Mouse (Mus musculus) ES-E14 (cell line): ENCODE results near the gene Gpr108. TPM values are rescaled to one million over a fixed set of nuclear protein-coding genes. Genes with fewer than 3 reads are reported as not detected.

ENCODE experiments used
- DNase-seq: peaks from one replicate; pipeline ENCODE4 v3.0.0-alpha.2; 2013; ENCODE audit warnings: low read depth, low spot score
- H3K27ac ChIP-seq: 2 replicates; pipeline ENCODE4 v1.5.1; 2012; ENCODE audit warnings: low read depth, mild to moderate bottlenecking, low read length, moderate library complexity, mixed read lengths; ENCODE audit not compliant: poor library complexity, insufficient read depth, severe bottlenecking
- H3K36me3 ChIP-seq: 2 replicates; pipeline ENCODE4 v1.6.1; 2012; ENCODE audit warnings: mild to moderate bottlenecking, low read length, moderate library complexity, mixed read lengths; ENCODE audit not compliant: control insufficient read depth, poor library complexity, insufficient read depth, severe bottlenecking
- H3K4me1 ChIP-seq, 2 experiments: fragments of 150-350 bp in 1 of 2; sonication (generic) in 1 of 2; 2 replicates each; pipeline ENCODE4 v1.6.1; 2012; ENCODE audit warnings: low read length in 2 of 2, mild to moderate bottlenecking in 1 of 2, mixed read lengths in 1 of 2; ENCODE audit not compliant: control insufficient read depth in 2 of 2, insufficient read depth in 2 of 2, poor library complexity in 1 of 2
- H3K4me3 ChIP-seq, 2 experiments: fragments of 150-350 bp in 1 of 2; sonication (generic) in 1 of 2; 2 replicates each; pipeline ENCODE4 v1.5.1; 2012; ENCODE audit warnings: low read length in 2 of 2, low read depth in 1 of 2, mild to moderate bottlenecking in 1 of 2, mixed read lengths in 1 of 2; ENCODE audit not compliant: insufficient read depth in 1 of 2, poor library complexity in 1 of 2, severe bottlenecking in 1 of 2
- H3K9ac ChIP-seq: 2 replicates; pipeline ENCODE4 v1.6.1; 2012; ENCODE audit warnings: low read depth, mild to moderate bottlenecking, low read length, mixed read lengths; ENCODE audit not compliant: poor library complexity, insufficient read depth, severe bottlenecking
- H3K9me3 ChIP-seq: fragments of 150-350 bp; sonication (generic); 2 replicates; pipeline ENCODE4 v1.6.1; 2012; ENCODE audit warnings: low read depth, mild to moderate bottlenecking, low read length; ENCODE audit not compliant: control insufficient read depth, insufficient read depth
- CHD2 ChIP-seq: IDR thresholded peaks from 2 replicates; pipeline ENCODE4 v1.6.1; 2014; ENCODE audit warnings: mild to moderate bottlenecking, low read depth, low read length, inconsistent platforms
- HCFC1 ChIP-seq: IDR thresholded peaks from 2 replicates; pipeline ENCODE4 v1.6.1; 2012; ENCODE audit warnings: low read length, inconsistent platforms, borderline replicate concordance; ENCODE audit not compliant: insufficient read depth
- MAFK ChIP-seq: IDR thresholded peaks from 2 replicates; pipeline ENCODE4 v1.6.1; 2014; ENCODE audit warnings: mild to moderate bottlenecking, low read depth, low read length, inconsistent platforms; ENCODE audit not compliant: insufficient read depth
- ZC3H11A ChIP-seq: IDR thresholded peaks from 2 replicates; pipeline ENCODE4 v1.6.1; 2012; ENCODE audit warnings: low read depth, mild to moderate bottlenecking, inconsistent platforms, low read length, borderline replicate concordance
- ZNF384 ChIP-seq: IDR thresholded peaks from 2 replicates; pipeline ENCODE4 v1.6.1; 2012; ENCODE audit warnings: low read depth, low read length, inconsistent platforms
- in situ Hi-C, 2 experiments: fragments of 600-800 bp; cut with MboI; formaldehyde crosslinking; loops; one replicate each; pipeline ENCODE4 v1.15.1; 2025; ENCODE audit warnings: low sequenced_read_pairs in 2 of 2, inconsistent platforms in 1 of 2; ENCODE audit not compliant: unreplicated experiment in 2 of 2
- total RNA-seq: library from RNA; depleted of rRNA; stranded (reverse); fragments of 300-350 nt; gene quantifications from 2 replicates; pipeline ENCODE4 v1.2.3, GENCODE M21; 2012

Gene Gpr108
- total RNA-seq, 1 experiment: 25.0 TPM

DNA sequence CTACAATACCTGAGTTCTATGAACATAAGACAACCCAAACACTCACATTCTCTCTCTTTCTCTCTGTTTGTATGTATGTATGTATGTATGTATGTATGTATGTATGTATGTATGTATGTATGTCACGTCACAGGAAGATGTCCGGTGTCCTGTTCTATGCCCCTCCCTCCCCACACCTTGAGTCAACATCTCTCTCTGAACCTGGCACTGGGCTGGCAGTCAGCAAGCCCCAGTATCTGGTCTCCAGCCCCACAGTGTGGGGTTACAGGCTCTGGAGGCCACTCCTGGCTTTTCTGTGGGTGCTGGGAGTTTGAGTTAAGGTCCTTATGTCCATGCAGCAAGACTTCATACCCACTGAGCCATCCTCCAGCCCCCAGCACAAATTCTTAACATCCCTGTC, 20.8 kb downstream of the Gpr108 start:
- H3K4me3 ChIP-seq: no peak overlapping the region
- TF ChIP-seq ZC3H11A (no peak), ZNF384 (no peak), CHD2 (no peak), HCFC1 (no peak), MAFK (no peak)
- no peaks in the 10 kb centered on the region for H3K36me3 ChIP-seq
- H3K9ac ChIP-seq: no peak overlapping the region
- H3K27ac ChIP-seq: no peak overlapping the region
- in situ Hi-C loops: no loop called here
- no peak for DNase-seq
- H3K9me3 ChIP-seq: no peaks in the 10 kb centered on the region
- no peaks in the 10 kb centered on the region for H3K4me1 ChIP-seq

GRCm38 (mm10) chr17:57223313-57223712, 24.9 kb downstream of the Gpr108 start:
- Histone ChIP-seq H3K9ac (no peak overlapping the region), H3K27ac (no peak overlapping the region), H3K9me3 (no peaks in the 10 kb centered on the region), H3K36me3 (no peaks in the 10 kb centered on the region), H3K4me3 (no peak overlapping the region), H3K4me1 (peaks cover 0 to 2% of the 10 kb centered on the region in 2 experiments; a peak in 1 of 4 replicates)
- in situ Hi-C loops: no loop called here
- no peak for TF ChIP-seq CHD2
- no peak for DNase-seq

DNA sequence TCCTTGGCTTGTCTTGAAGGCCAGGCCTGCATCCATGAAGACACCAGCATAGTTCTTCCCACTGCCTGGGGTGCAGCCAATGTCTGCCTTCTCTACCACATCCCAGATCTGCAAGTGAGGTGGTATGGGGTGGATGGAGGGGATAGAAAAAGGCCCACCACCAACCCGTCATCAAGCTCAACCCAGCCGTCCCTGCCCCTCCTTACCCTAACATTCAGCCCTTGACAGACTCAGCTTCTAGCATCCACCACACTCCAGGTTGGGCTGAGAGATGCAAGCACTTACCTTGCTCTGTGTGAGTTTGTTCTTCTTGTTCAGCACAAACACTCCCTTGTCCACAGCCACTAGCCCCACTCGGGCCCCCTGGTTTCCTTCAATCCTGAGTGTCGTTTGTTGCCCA, 26.3 kb downstream of the Gpr108 start:
- Histone ChIP-seq H3K27ac (no peak overlapping the region; the same call in 1 of the 2 replicates), H3K36me3 (no peaks in the 10 kb centered on the region), H3K9me3 (no peaks in the 10 kb centered on the region), H3K9ac (no peak overlapping the region), H3K4me3 (no peak overlapping the region), H3K4me1 (peaks cover 0 to 2% of the 10 kb centered on the region in 2 experiments; a peak in 1 of 4 replicates)
- DNase-seq: no peak
- no peak for TF ChIP-seq ZNF384
- no peak for TF ChIP-seq ZC3H11A
- TF ChIP-seq MAFK: no peak
- no peak for TF ChIP-seq HCFC1
- TF ChIP-seq CHD2: no peak
- in situ Hi-C loops: no loop called here

DNA sequence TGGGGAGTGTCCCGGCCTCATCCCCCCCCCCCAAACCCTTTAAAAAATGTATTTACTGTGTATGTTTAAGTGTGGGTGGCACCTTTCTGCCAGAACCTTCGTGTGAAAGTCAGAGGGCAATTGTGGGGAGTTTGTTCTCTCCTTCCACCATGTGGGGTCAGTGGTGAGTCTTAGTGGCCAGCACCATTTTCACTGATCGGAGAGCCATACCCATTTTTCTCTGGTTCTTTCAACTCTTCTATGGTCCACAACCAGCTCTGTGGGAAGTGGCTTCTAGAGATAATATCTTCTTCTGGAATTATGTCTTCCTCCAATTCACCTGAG, 28.4 kb downstream of the Gpr108 start:
- no peaks in the 10 kb centered on the region for H3K36me3 ChIP-seq
- H3K4me1 ChIP-seq: peaks cover 0 to 2% of the 10 kb centered on the region in 2 experiments; a peak in 1 of 4 replicates
- H3K9ac ChIP-seq: no peak overlapping the region
- in situ Hi-C loops: loop anchor here in 1 of 2 experiments (10.0 kb wide), 1 partner anchor 115 kb away; no protein-coding TSS in a partner anchor
- TF ChIP-seq ZNF384: no peak
- TF ChIP-seq CHD2: no peak
- TF ChIP-seq HCFC1: no peak
- TF ChIP-seq MAFK: no peak
- TF ChIP-seq ZC3H11A: no peak
- DNase-seq: no peak
- no peaks in the 10 kb centered on the region for H3K9me3 ChIP-seq
- H3K4me3 ChIP-seq: no peak overlapping the region
- no peak overlapping the region for H3K27ac ChIP-seq

DNA sequence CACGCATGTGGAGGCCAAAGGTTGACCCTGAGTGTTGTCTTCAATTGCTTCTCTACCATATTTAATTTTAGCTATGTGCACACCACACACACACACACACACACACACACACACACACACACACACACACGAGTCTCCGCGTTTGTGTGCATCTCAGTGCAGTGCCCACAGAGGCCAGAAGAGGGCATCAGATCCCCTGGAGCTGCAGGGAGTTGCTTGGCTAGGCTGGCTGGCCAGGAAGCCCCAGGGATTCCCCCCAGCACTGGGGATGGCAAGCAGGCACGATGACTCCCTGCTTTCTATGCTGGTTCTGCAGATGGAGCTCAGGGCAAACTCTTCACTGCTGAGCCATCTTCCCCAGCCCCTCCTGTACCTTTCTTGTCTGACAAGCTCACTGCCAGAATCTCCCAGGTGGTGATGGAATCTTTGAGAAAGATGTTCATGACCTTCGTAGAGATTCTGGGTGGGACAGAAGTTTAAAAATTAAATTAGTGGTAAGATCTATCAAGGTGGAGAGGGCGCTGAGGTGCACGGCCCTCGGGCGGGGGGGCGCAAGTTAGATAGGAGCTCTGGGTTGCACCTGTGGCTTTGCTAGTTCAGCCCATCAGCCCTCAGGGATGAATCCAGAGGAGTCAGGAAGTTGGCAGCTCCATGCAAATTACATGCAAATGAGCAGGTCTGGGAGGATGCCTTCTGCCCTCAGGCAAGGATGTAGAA, 28.9 kb downstream of the Gpr108 start:
- DNase-seq: peak; percentile 33
- H3K36me3 ChIP-seq: no peaks in the 10 kb centered on the region
- in situ Hi-C loops: loop anchor here in 1 of 2 experiments (10.0 kb wide), 1 partner anchor 115 kb away; no protein-coding TSS in a partner anchor
- TF ChIP-seq ZC3H11A (0 out of 2 replicates have a peak, but pooled peaks have one; percentile 4), CHD2 (no peak), MAFK (no peak), HCFC1 (no peak), ZNF384 (no peak)
- no peak overlapping the region for H3K4me3 ChIP-seq
- no peak overlapping the region for H3K27ac ChIP-seq
- peaks cover 0 to 2% of the 10 kb centered on the region in 2 experiments; a peak in 1 of 4 replicates for H3K4me1 ChIP-seq
- no peaks in the 10 kb centered on the region for H3K9me3 ChIP-seq
- H3K9ac ChIP-seq: no peak overlapping the region
